ENCODE assay signal across 7 mouse cellular contexts in genomic region chr10:79705951-79706350, GRCm38 (mm10). TPM values are rescaled to one million over a fixed set of nuclear protein-coding genes. Genes with fewer than 3 reads are reported as not detected.
DNase-seq lines count a peak whose midpoint lies in the region; ATAC-seq and TF ChIP-seq lines count a peak whose summit lies in the region.

No protein-coding gene starts in this region.

- ATAC-seq in forebrain, embryonic 13.5 days: no peak
- ATAC-seq in liver, embryonic 16.5 days (ENCODE audit: low read depth): peak; percentile 84

- H3K27ac ChIP-seq in testis, adult 2 months (ENCODE audit: control insufficient read depth, insufficient read depth, low read depth, low read length): no peak overlapping the region
- H3K27ac ChIP-seq in forebrain, embryonic 13.5 days: no peak overlapping the region
- peak overlapping the region; percentile 96 for H3K27ac ChIP-seq in liver, embryonic 16.5 days (ENCODE audit: low read length)

- no peaks in the 10 kb centered on the region; the same call in 1 of the 2 replicates for H3K36me3 ChIP-seq in testis, adult 2 months (ENCODE audit: control insufficient read depth, insufficient read depth, low read length)
- peaks cover 40% of the 10 kb centered on the region for H3K36me3 ChIP-seq in forebrain, embryonic 13.5 days (ENCODE audit: poor library complexity, severe bottlenecking)
- H3K36me3 ChIP-seq in liver, embryonic 16.5 days (ENCODE audit: control insufficient read depth, insufficient read depth): peaks cover 39% of the 10 kb centered on the region

- peaks cover 32% of the 10 kb centered on the region for H3K4me1 ChIP-seq in testis, adult 2 months (ENCODE audit: control insufficient read depth, insufficient read depth, low read length)
- peaks cover 30% of the 10 kb centered on the region for H3K4me1 ChIP-seq in forebrain, embryonic 13.5 days
- peaks cover 55% of the 10 kb centered on the region for H3K4me1 ChIP-seq in liver, embryonic 16.5 days (ENCODE audit: control insufficient read depth, low read depth, low read length)

- TF ChIP-seq POLR2A in testis, adult 2 months (IDR thresholded peaks at IDR 0.05; ENCODE audit: control insufficient read depth, low read depth, low read length): no peak

- no peaks in the 10 kb centered on the region for H3K9me3 ChIP-seq in forebrain, embryonic 13.5 days (replicated peaks)
- H3K9me3 ChIP-seq in liver, embryonic 16.5 days (replicated peaks; ENCODE audit: control insufficient read depth, low read length): no peaks in the 10 kb centered on the region

- H3K9ac ChIP-seq in forebrain, embryonic 13.5 days: peak overlapping the region; percentile 89
- peak overlapping the region; percentile 89 for H3K9ac ChIP-seq in liver, embryonic 16.5 days (ENCODE audit: low read depth, low read length)

- WGBS in forebrain, embryonic 13.5 days: 78% methylated on average over 5 of the region's 5 CpGs
- 24% methylated on average over 5 of the region's 5 CpGs for whole genome bisulfite sequencing in liver, embryonic 16.5 days (ENCODE audit: insufficient replicate concordance)

- DNase-seq in testis, postnatal 10 days (ENCODE audit: low spot score): no peak
- no peak for DNase-seq in layer of hippocampus, adult 11-12 months (ENCODE audit: low spot score)
- no peak for DNase-seq in left cerebral cortex, adult 18-20 months (ENCODE audit: low spot score in 2 of 2)
- no peak for DNase-seq in cerebellum, postnatal 36 days

- peak overlapping the region; percentile 82 for H3K4me2 ChIP-seq in forebrain, embryonic 13.5 days
- H3K4me2 ChIP-seq in liver, embryonic 16.5 days (ENCODE audit: low read depth, low read length): peak overlapping the region; percentile 92

- TF ChIP-seq CTCF in testis, adult 2 months (IDR thresholded peaks at IDR 0.05; ENCODE audit: control insufficient read depth, insufficient read depth, insufficient replicate concordance, low read depth, low read length): no peak

- H3K4me3 ChIP-seq in testis, adult 2 months (ENCODE audit: control insufficient read depth, low read depth, low read length): peak overlapping the region; percentile 96
- H3K4me3 ChIP-seq in forebrain, embryonic 13.5 days: peak overlapping the region; percentile 70
- H3K4me3 ChIP-seq in liver, embryonic 16.5 days (ENCODE audit: low read depth, low read length): peak overlapping the region; percentile 76

- H3K27me3 ChIP-seq in testis, adult 2 months (ENCODE audit: control insufficient read depth, insufficient read depth, low read length): no peaks in the 10 kb centered on the region
- H3K27me3 ChIP-seq in forebrain, embryonic 13.5 days: no peaks in the 10 kb centered on the region
- no peaks in the 10 kb centered on the region for H3K27me3 ChIP-seq in liver, embryonic 16.5 days (ENCODE audit: control insufficient read depth, insufficient read depth, low read depth, low read length)

RNA-seq across cellular contexts. Expression of gene Bsg, which starts 1.7 kb away (rescaled TPM):
- polyA plus RNA-seq in testis, adult 2 months (2012; rRNA removed): 849 and 920 TPM in 2 replicates
- polyA plus RNA-seq in forebrain, embryonic 13.5 days (2015; fragmentation: Nextera tagmentation; extraction: Ambion mirVana): 489 and 502 TPM in 2 replicates
- 924 and 947 TPM in 2 replicates for polyA plus RNA-seq in liver, embryonic 16.5 days (2015; fragmentation: Nextera tagmentation; extraction: Ambion mirVana)
- 100 to 1,000 TPM; 566 to 614 TPM for total RNA-seq in left cerebral cortex, adult 18-20 months (2021)

RNA-seq across cellular contexts. Expression of gene Hcn2, which starts 10.5 kb away (rescaled TPM):
- 0.69 and 0.88 TPM in 2 replicates for polyA plus RNA-seq in testis, adult 2 months (2012; rRNA removed)
- 0.06 and 0.10 TPM in 2 replicates for polyA plus RNA-seq in forebrain, embryonic 13.5 days (2015; fragmentation: Nextera tagmentation; extraction: Ambion mirVana)
- polyA plus RNA-seq in liver, embryonic 16.5 days (2015; fragmentation: Nextera tagmentation; extraction: Ambion mirVana): not detected in 2 replicates
- 100 to 1,000 TPM; 142 to 157 TPM for total RNA-seq in left cerebral cortex, adult 18-20 months (2021)

RNA-seq across cellular contexts. Expression of gene Gzmm, which starts 17.1 kb away (rescaled TPM):
- polyA plus RNA-seq in testis, adult 2 months (2012; rRNA removed): 0.33 and 0.52 TPM in 2 replicates
- 1.3 and 1.4 TPM in 2 replicates for polyA plus RNA-seq in forebrain, embryonic 13.5 days (2015; fragmentation: Nextera tagmentation; extraction: Ambion mirVana)
- 0.15 and 0.22 TPM in 2 replicates for polyA plus RNA-seq in liver, embryonic 16.5 days (2015; fragmentation: Nextera tagmentation; extraction: Ambion mirVana)
- total RNA-seq in left cerebral cortex, adult 18-20 months (2021): 1 to 10 TPM; 2.7 to 3.2 TPM

RNA-seq across cellular contexts. Expression of gene Cdc34, which starts 24.0 kb away (rescaled TPM):
- 855 and 952 TPM in 2 replicates for polyA plus RNA-seq in testis, adult 2 months (2012; rRNA removed)
- 101 and 109 TPM in 2 replicates for polyA plus RNA-seq in forebrain, embryonic 13.5 days (2015; fragmentation: Nextera tagmentation; extraction: Ambion mirVana)
- polyA plus RNA-seq in liver, embryonic 16.5 days (2015; fragmentation: Nextera tagmentation; extraction: Ambion mirVana): 80.5 and 81.5 TPM in 2 replicates
- total RNA-seq in left cerebral cortex, adult 18-20 months (2021): 10 to 100 TPM; 75.4 to 77.5 TPM

RNA-seq across cellular contexts. Expression of gene Tpgs1, which starts 36.8 kb away (rescaled TPM):
- polyA plus RNA-seq in testis, adult 2 months (2012; rRNA removed): 33.9 and 36.7 TPM in 2 replicates
- 67.8 and 73.0 TPM in 2 replicates for polyA plus RNA-seq in forebrain, embryonic 13.5 days (2015; fragmentation: Nextera tagmentation; extraction: Ambion mirVana)
- polyA plus RNA-seq in liver, embryonic 16.5 days (2015; fragmentation: Nextera tagmentation; extraction: Ambion mirVana): 19.3 and 19.4 TPM in 2 replicates
- total RNA-seq in left cerebral cortex, adult 18-20 months (2021): 10 to 100 TPM; 69.8 to 77.1 TPM
